Comparison of ENCODE assay signal across 8 mouse cellular contexts in genomic region chr4:43763410-43763809, GRCm38 (mm10). TPM values are rescaled to one million over a fixed set of nuclear protein-coding genes. Genes with fewer than 3 reads are reported as not detected.
DNase-seq lines count a peak whose midpoint lies in the region; ATAC-seq and TF ChIP-seq lines count a peak whose summit lies in the region.

No protein-coding gene starts in this region.

- H3K4me2 ChIP-seq in kidney, embryonic 14.5 days (replicated peaks; ENCODE audit: low read depth, low read length): no peak overlapping the region
- H3K4me2 ChIP-seq in heart, embryonic 16.5 days (ENCODE audit: low read depth, low read length): peak overlapping the region; percentile 49; the same call in 1 of the 2 replicates
- no peak overlapping the region for H3K4me2 ChIP-seq in midbrain, postnatal 0 days (ENCODE audit: low read depth, low read length, poor library complexity, severe bottlenecking)

- no peak overlapping the region for H3K4me3 ChIP-seq in kidney, embryonic 14.5 days (ENCODE audit: low read length)
- H3K4me3 ChIP-seq in heart, embryonic 16.5 days (ENCODE audit: low read length): no peak overlapping the region
- no peak overlapping the region for H3K4me3 ChIP-seq in midbrain, postnatal 0 days (ENCODE audit: low read depth, low read length)

- H3K36me3 ChIP-seq in kidney, embryonic 14.5 days (ENCODE audit: control insufficient read depth, insufficient read depth, low read length): no peaks in the 10 kb centered on the region
- no peaks in the 10 kb centered on the region for H3K36me3 ChIP-seq in heart, embryonic 16.5 days (ENCODE audit: control insufficient read depth, insufficient read depth)
- H3K36me3 ChIP-seq in midbrain, postnatal 0 days (ENCODE audit: insufficient read depth, low read length): no peaks in the 10 kb centered on the region

- H3K9ac ChIP-seq in kidney, embryonic 14.5 days (ENCODE audit: low read depth, low read length): no peak overlapping the region
- H3K9ac ChIP-seq in heart, embryonic 16.5 days (ENCODE audit: low read length): no peak overlapping the region
- H3K9ac ChIP-seq in midbrain, postnatal 0 days (replicated peaks; ENCODE audit: low read length, poor library complexity, severe bottlenecking): no peak overlapping the region

- WGBS in kidney, embryonic 14.5 days: 18% methylated on average over 7 of the region's 7 CpGs
- WGBS in heart, embryonic 16.5 days: 18% methylated on average over 7 of the region's 7 CpGs
- 24% methylated on average over 7 of the region's 7 CpGs for WGBS in midbrain, postnatal 0 days

- no peak overlapping the region for H3K27ac ChIP-seq in kidney, embryonic 14.5 days (ENCODE audit: low read depth, low read length)
- no peak overlapping the region for H3K27ac ChIP-seq in heart, embryonic 16.5 days (ENCODE audit: low read length)
- H3K27ac ChIP-seq in midbrain, postnatal 0 days (ENCODE audit: low read depth, low read length): no peak overlapping the region

- H3K4me1 ChIP-seq in kidney, embryonic 14.5 days (ENCODE audit: control insufficient read depth, insufficient read depth, low read length): no peaks in the 10 kb centered on the region
- H3K4me1 ChIP-seq in heart, embryonic 16.5 days (ENCODE audit: control insufficient read depth, insufficient read depth, low read length): no peaks in the 10 kb centered on the region
- H3K4me1 ChIP-seq in midbrain, postnatal 0 days (ENCODE audit: insufficient read depth, low read length): no peaks in the 10 kb centered on the region

- no peaks in the 10 kb centered on the region for H3K9me3 ChIP-seq in kidney, embryonic 14.5 days (ENCODE audit: control insufficient read depth, low read length)
- no peaks in the 10 kb centered on the region; the same call in 1 of the 2 replicates for H3K9me3 ChIP-seq in heart, embryonic 16.5 days (replicated peaks; ENCODE audit: control insufficient read depth, low read length)
- H3K9me3 ChIP-seq in midbrain, postnatal 0 days (ENCODE audit: low read length): no peaks in the 10 kb centered on the region

- ATAC-seq in kidney, embryonic 14.5 days (ENCODE audit: low FRiP score, low TSS enrichment): no peak
- ATAC-seq in heart, embryonic 16.5 days (replicated peaks; ENCODE audit: extremely low read depth, insufficient read depth, low FRiP score): 0 out of 2 replicates have a peak, but pooled peaks have one; percentile 6
- ATAC-seq in midbrain, postnatal 0 days (ENCODE audit: low FRiP score): no peak

- TF ChIP-seq CTCF in midbrain, postnatal 0 days (IDR thresholded peaks at IDR 0.05): peak; percentile 88

- H3K27me3 ChIP-seq in kidney, embryonic 14.5 days (ENCODE audit: control insufficient read depth, insufficient read depth, low read length): no peaks in the 10 kb centered on the region; the same call in 1 of the 2 replicates
- H3K27me3 ChIP-seq in heart, embryonic 16.5 days (ENCODE audit: control insufficient read depth, insufficient read depth, low read length): no peaks in the 10 kb centered on the region
- H3K27me3 ChIP-seq in midbrain, postnatal 0 days (ENCODE audit: insufficient read depth, low read length): no peaks in the 10 kb centered on the region

- peak; percentile 27 for DNase-seq in kidney, adult 11 months
- peak; percentile 47 for DNase-seq in MN1 (ENCODE audit: low spot score)
- DNase-seq in cerebellum, postnatal 4 days (ENCODE audit: low spot score in 2 of 2): peak; percentile 35 to 48
- DNase-seq in layer of hippocampus, postnatal 25 days (ENCODE audit: extremely low spot score in 1 of 2, low spot score in 1 of 2): peak; percentile 28 to 61
- DNase-seq in midbrain, postnatal 0 days (ENCODE audit: low spot score): peak; percentile 78
- DNase-seq in urinary bladder, adult 2 months (ENCODE audit: low spot score): peak; percentile 27

RNA-seq across cellular contexts. Expression of gene Olfr159, which starts 7.4 kb away (rescaled TPM):
- not detected in 2 replicates for polyA plus RNA-seq in kidney, embryonic 14.5 days (2014; fragmentation: Nextera tagmentation; extraction: Ambion mirVana)
- polyA plus RNA-seq in heart, embryonic 16.5 days (2015; fragmentation: Nextera tagmentation; extraction: Ambion mirVana): not detected in 2 replicates
- not detected for total RNA-seq in layer of hippocampus, postnatal 25 days (2021)
- not detected in 2 replicates for total RNA-seq in midbrain, postnatal 0 days (2014; rRNA removed)
- polyA plus RNA-seq in midbrain, postnatal 0 days (2015; fragmentation: Nextera tagmentation; extraction: Ambion mirVana): not detected in 2 replicates
- not detected in 2 replicates for polyA plus RNA-seq in urinary bladder, adult 2 months (2012; rRNA removed)

RNA-seq across cellular contexts. Expression of gene Spaar, which starts 33.6 kb away (rescaled TPM):
- polyA plus RNA-seq in kidney, embryonic 14.5 days (2014; fragmentation: Nextera tagmentation; extraction: Ambion mirVana): 0.04 and 0.14 TPM in 2 replicates
- 0.42 and 0.54 TPM in 2 replicates for polyA plus RNA-seq in heart, embryonic 16.5 days (2015; fragmentation: Nextera tagmentation; extraction: Ambion mirVana)
- total RNA-seq in layer of hippocampus, postnatal 25 days (2021): 1 to 10 TPM in 1 of 2 experiments, under 1 TPM in 1; 0.57 to 1.1 TPM
- not detected in 2 replicates for total RNA-seq in midbrain, postnatal 0 days (2014; rRNA removed)
- polyA plus RNA-seq in midbrain, postnatal 0 days (2015; fragmentation: Nextera tagmentation; extraction: Ambion mirVana): 0.07 and 0.28 TPM in 2 replicates
- 1.2 and 1.6 TPM in 2 replicates for polyA plus RNA-seq in urinary bladder, adult 2 months (2012; rRNA removed)

RNA-seq across cellular contexts. Expression of gene Hrct1, which starts 36.4 kb away (rescaled TPM):
- 0.40 and 1.0 TPM in 2 replicates for polyA plus RNA-seq in kidney, embryonic 14.5 days (2014; fragmentation: Nextera tagmentation; extraction: Ambion mirVana)
- 1.4 and 1.7 TPM in 2 replicates for polyA plus RNA-seq in heart, embryonic 16.5 days (2015; fragmentation: Nextera tagmentation; extraction: Ambion mirVana)
- 1 to 10 TPM in 1 of 2 experiments, under 1 TPM in 1; 0.54 to 1.2 TPM for total RNA-seq in layer of hippocampus, postnatal 25 days (2021)
- total RNA-seq in midbrain, postnatal 0 days (2014; rRNA removed): 1.1 TPM in 2 replicates
- polyA plus RNA-seq in midbrain, postnatal 0 days (2015; fragmentation: Nextera tagmentation; extraction: Ambion mirVana): 0.72 and 1.1 TPM in 2 replicates
- 5.2 and 7.8 TPM in 2 replicates for polyA plus RNA-seq in urinary bladder, adult 2 months (2012; rRNA removed)

RNA-seq across cellular contexts. Expression of gene Olfr71, which starts 53.4 kb away (rescaled TPM):
- not detected in 2 replicates for polyA plus RNA-seq in kidney, embryonic 14.5 days (2014; fragmentation: Nextera tagmentation; extraction: Ambion mirVana)
- not detected in 2 replicates for polyA plus RNA-seq in heart, embryonic 16.5 days (2015; fragmentation: Nextera tagmentation; extraction: Ambion mirVana)
- not detected for total RNA-seq in layer of hippocampus, postnatal 25 days (2021)
- not detected in 2 replicates for total RNA-seq in midbrain, postnatal 0 days (2014; rRNA removed)
- polyA plus RNA-seq in midbrain, postnatal 0 days (2015; fragmentation: Nextera tagmentation; extraction: Ambion mirVana): not detected in 2 replicates
- polyA plus RNA-seq in urinary bladder, adult 2 months (2012; rRNA removed): not detected in 2 replicates

Comparison
In these comparisons a context has a peak if more than half of its experiments do, and no peak if none do; other contexts are left out.
1. DNase-seq: peak in every context shown above with its lines; median percentile 78 in midbrain, postnatal 0 days; 47 in MN1; 44 in layer of hippocampus, postnatal 25 days; 42 in cerebellum, postnatal 4 days; 27 in kidney, adult 11 months; 27 in urinary bladder, adult 2 months.